Mouse (Mus musculus) limb, embryonic 13.5 days (tissue): ENCODE data around the gene Bicd2. TPM values are rescaled to one million over a fixed set of nuclear protein-coding genes. Genes with fewer than 3 reads are reported as not detected.
A peak's percentile ranks its signal among the peaks of the same experiment; 100 is the strongest.

Experiments
- ATAC-seq: fragments of 200-750 bp; cut with Nextera tagmentation; 2 replicates; pipeline ENCODE4 v1.8.0; 2017; ENCODE audit warnings: low read depth, moderate number of reproducible peaks, moderate TSS enrichment; ENCODE audit not compliant: low FRiP score
- H3K27ac ChIP-seq: fragments of 300-500 bp; sonication (generic); 2 replicates; pipeline ENCODE4 v1.5.1; 2015; ENCODE audit warnings: inconsistent platforms, mild to moderate bottlenecking, moderate library complexity
- H3K27me3 ChIP-seq: fragments of 300-500 bp; sonication (generic); 2 replicates; pipeline ENCODE4 v1.6.1; 2015; ENCODE audit warnings: mild to moderate bottlenecking, inconsistent platforms
- H3K36me3 ChIP-seq: fragments of 300-500 bp; sonication (generic); 2 replicates; pipeline ENCODE4 v1.6.1; 2015; ENCODE audit warnings: inconsistent platforms, mild to moderate bottlenecking, moderate library complexity
- H3K4me1 ChIP-seq: fragments of 300-500 bp; sonication (generic); 2 replicates; pipeline ENCODE4 v1.6.1; 2015; ENCODE audit warnings: inconsistent platforms
- H3K4me2 ChIP-seq: fragments of 300-500 bp; sonication (generic); replicated peaks from 2 replicates; pipeline ENCODE4 v1.6.1; 2015; ENCODE audit warnings: inconsistent platforms, mild to moderate bottlenecking, moderate library complexity
- H3K4me3 ChIP-seq: fragments of 300-500 bp; sonication (generic); 2 replicates; pipeline ENCODE4 v1.5.1; 2015; ENCODE audit warnings: moderate library complexity, mild to moderate bottlenecking, inconsistent platforms
- H3K9ac ChIP-seq: fragments of 300-500 bp; sonication (generic); 2 replicates; pipeline ENCODE4 v1.6.1; 2015; ENCODE audit warnings: mild to moderate bottlenecking, inconsistent platforms
- H3K9me3 ChIP-seq: fragments of 300-500 bp; sonication (generic); 2 replicates; pipeline ENCODE4 v1.6.1; 2016; ENCODE audit warnings: inconsistent platforms
- WGBS: fragments of 180-500 bp; shearing (Covaris S2); methylation state at CpG from one replicate; pipeline ENCODE4 v1.1.7; 2015; 5-methylcytosine and 5-hydroxymethylcytosine counted together
- polyA plus RNA-seq: library from polyadenylated mRNA; unstranded; fragments of >200 nt; fragmentation: Nextera tagmentation; extraction: Ambion mirVana; gene quantifications from 2 replicates; pipeline ENCODE4 v1.2.1, GENCODE M21; 2015

Bicd2 gene
- polyA plus RNA-seq, 1 experiment from 2014 or later = 36.6 TPM

- 81% methylated on average over 2 of the region's 2 CpGs for WGBS
Measured at GRCm38 (mm10) chr13:49333250-49333649, 8.1 kb upstream of the Bicd2 start.

GRCm38 (mm10) chr13:49335077-49335982 lies 6.1 kb upstream of the Bicd2 start:
- Histone ChIP-seq H3K4me3 (no peak overlapping the region), H3K4me2 (no peak overlapping the region), H3K9me3 (no peaks in the 10 kb centered on the region), H3K4me1 (peaks cover 22% of the 10 kb centered on the region), H3K36me3 (no peaks in the 10 kb centered on the region), H3K27ac (no peak overlapping the region), H3K27me3 (no peaks in the 10 kb centered on the region), H3K9ac (no peak overlapping the region)
- peak; percentile 71 for ATAC-seq
- WGBS = 19% methylated on average over 12 of the region's 12 CpGs

More at GRCm38 (mm10) chr13:49333250-49333649, 8.1 kb upstream of the Bicd2 start:
- H3K4me1 ChIP-seq = peaks cover 17% of the 10 kb centered on the region
- H3K4me2 ChIP-seq = no peak overlapping the region
- H3K9ac ChIP-seq = no peak overlapping the region
- no peaks in the 10 kb centered on the region for H3K36me3 ChIP-seq
- no peak overlapping the region for H3K27ac ChIP-seq
- no peak overlapping the region for H3K4me3 ChIP-seq
- H3K9me3 ChIP-seq = no peaks in the 10 kb centered on the region
- no peak for ATAC-seq
- H3K27me3 ChIP-seq = no peaks in the 10 kb centered on the region

GRCm38 (mm10) chr13:49338893-49339546 lies 2.4 kb upstream of the Bicd2 start:
- no peaks in the 10 kb centered on the region for H3K36me3 ChIP-seq
- no peak overlapping the region for H3K4me2 ChIP-seq
- H3K4me3 ChIP-seq = no peak overlapping the region
- no peak overlapping the region for H3K9ac ChIP-seq
- H3K9me3 ChIP-seq = no peaks in the 10 kb centered on the region
- no peak for ATAC-seq
- no peak overlapping the region for H3K27ac ChIP-seq
- H3K4me1 ChIP-seq = peaks cover 46% of the 10 kb centered on the region
- H3K27me3 ChIP-seq = no peaks in the 10 kb centered on the region
- 77% methylated on average over 7 of the region's 7 CpGs for WGBS

- H3K4me3 ChIP-seq = peak overlapping the region; percentile 81
- H3K9me3 ChIP-seq = no peaks in the 10 kb centered on the region
- H3K9ac ChIP-seq = peak overlapping the region; percentile 83
- H3K4me1 ChIP-seq = peaks cover 50% of the 10 kb centered on the region
- H3K4me2 ChIP-seq = peak overlapping the region; percentile 94
- no peaks in the 10 kb centered on the region for H3K27me3 ChIP-seq
- H3K36me3 ChIP-seq = no peaks in the 10 kb centered on the region
- WGBS = 8% methylated on average over 25 of the region's 25 CpGs
- ATAC-seq = peak; percentile 12
- peak overlapping the region; percentile 11; the same call in 1 of the 2 replicates for H3K27ac ChIP-seq
Measured at GRCm38 (mm10) chr13:49341831-49342722, 692 bp downstream of the Bicd2 start.

- no peaks in the 10 kb centered on the region for H3K9me3 ChIP-seq
- H3K36me3 ChIP-seq = no peaks in the 10 kb centered on the region
- no peak overlapping the region for H3K27ac ChIP-seq
- H3K27me3 ChIP-seq = no peaks in the 10 kb centered on the region
- peak overlapping the region; percentile 94 for H3K4me2 ChIP-seq
- no peak for ATAC-seq
- peaks cover 50% of the 10 kb centered on the region for H3K4me1 ChIP-seq
- H3K9ac ChIP-seq = peak overlapping the region; percentile 83
- peak overlapping the region; percentile 81 for H3K4me3 ChIP-seq
Measured at GRCm38 (mm10) chr13:49342723-49343100, 1.3 kb downstream of the Bicd2 start.

GRCm38 (mm10) chr13:49344567-49344966 lies 3.2 kb downstream of the Bicd2 start:
- Histone ChIP-seq H3K4me2 (no peak overlapping the region), H3K4me1 (peaks cover 50% of the 10 kb centered on the region), H3K9ac (no peak overlapping the region; the same call in 1 of the 2 replicates), H3K9me3 (no peaks in the 10 kb centered on the region), H3K27ac (no peak overlapping the region), H3K36me3 (no peaks in the 10 kb centered on the region), H3K27me3 (no peaks in the 10 kb centered on the region), H3K4me3 (no peak overlapping the region)
- no peak for ATAC-seq
- 85% methylated on average over 8 of the region's 8 CpGs for WGBS

GRCm38 (mm10) chr13:49345476-49345875 lies 4.1 kb downstream of the Bicd2 start:
- WGBS = 68% methylated on average over 2 of the region's 2 CpGs
- ATAC-seq = no peak
- Histone ChIP-seq H3K36me3 (no peaks in the 10 kb centered on the region), H3K4me2 (no peak overlapping the region), H3K9me3 (no peaks in the 10 kb centered on the region), H3K27me3 (no peaks in the 10 kb centered on the region), H3K27ac (no peak overlapping the region), H3K9ac (no peak overlapping the region), H3K4me3 (no peak overlapping the region), H3K4me1 (peaks cover 44% of the 10 kb centered on the region)

- WGBS = 89% methylated on average over 2 of the region's 2 CpGs
- H3K4me3 ChIP-seq = no peak overlapping the region
- H3K27me3 ChIP-seq = no peaks in the 10 kb centered on the region
- no peak overlapping the region for H3K4me2 ChIP-seq
- no peak for ATAC-seq
- H3K27ac ChIP-seq = no peak overlapping the region
- no peak overlapping the region for H3K9ac ChIP-seq
- H3K9me3 ChIP-seq = no peaks in the 10 kb centered on the region
- H3K4me1 ChIP-seq = peaks cover 44% of the 10 kb centered on the region
- no peaks in the 10 kb centered on the region for H3K36me3 ChIP-seq
Measured at GRCm38 (mm10) chr13:49348522-49348921, 7.1 kb downstream of the Bicd2 start.

GRCm38 (mm10) chr13:49349335-49349734 lies 8.0 kb downstream of the Bicd2 start:
- no peak for ATAC-seq
- no peak overlapping the region for H3K27ac ChIP-seq
- no peaks in the 10 kb centered on the region for H3K27me3 ChIP-seq
- H3K36me3 ChIP-seq = no peaks in the 10 kb centered on the region
- H3K4me2 ChIP-seq = no peak overlapping the region
- H3K4me1 ChIP-seq = peaks cover 36% of the 10 kb centered on the region
- no peak overlapping the region for H3K9ac ChIP-seq
- WGBS = 89% methylated on average over 4 of the region's 4 CpGs
- no peaks in the 10 kb centered on the region for H3K9me3 ChIP-seq
- no peak overlapping the region for H3K4me3 ChIP-seq

- WGBS = 88% methylated on average over 6 of the region's 6 CpGs
- no peaks in the 10 kb centered on the region for H3K9me3 ChIP-seq
- no peak overlapping the region for H3K4me3 ChIP-seq
- peaks cover 30% of the 10 kb centered on the region for H3K4me1 ChIP-seq
- no peak for ATAC-seq
- no peak overlapping the region for H3K4me2 ChIP-seq
- H3K27me3 ChIP-seq = no peaks in the 10 kb centered on the region
- no peaks in the 10 kb centered on the region for H3K36me3 ChIP-seq
- H3K9ac ChIP-seq = no peak overlapping the region
- no peak overlapping the region for H3K27ac ChIP-seq
Measured at GRCm38 (mm10) chr13:49349836-49350505, 8.6 kb downstream of the Bicd2 start.

GRCm38 (mm10) chr13:49352581-49353159 lies 11.3 kb downstream of the Bicd2 start:
- Histone ChIP-seq H3K27ac (no peak overlapping the region), H3K36me3 (peaks cover 19% of the 10 kb centered on the region), H3K27me3 (no peaks in the 10 kb centered on the region), H3K4me1 (peaks cover 19% of the 10 kb centered on the region), H3K4me2 (no peak overlapping the region), H3K9me3 (no peaks in the 10 kb centered on the region), H3K9ac (no peak overlapping the region), H3K4me3 (no peak overlapping the region)
- ATAC-seq = 0 out of 2 replicates have a peak, but pooled peaks have one; percentile 32
- WGBS = 60% methylated on average over 3 of the region's 3 CpGs
